Mouse (Mus musculus) right cerebral cortex, postnatal 4 days (tissue): ENCODE measurements at regions not wholly inside any gene's neighbourhood (a gene's known extent, or its start where the extent isn't known, plus 50 kb on each side); places are given as distances from the start of the nearest gene placed in this dataset.

Experiments
- DNase-seq: peaks from one replicate; pipeline ENCODE4 v3.0.0-alpha.2; 2022

DNA sequence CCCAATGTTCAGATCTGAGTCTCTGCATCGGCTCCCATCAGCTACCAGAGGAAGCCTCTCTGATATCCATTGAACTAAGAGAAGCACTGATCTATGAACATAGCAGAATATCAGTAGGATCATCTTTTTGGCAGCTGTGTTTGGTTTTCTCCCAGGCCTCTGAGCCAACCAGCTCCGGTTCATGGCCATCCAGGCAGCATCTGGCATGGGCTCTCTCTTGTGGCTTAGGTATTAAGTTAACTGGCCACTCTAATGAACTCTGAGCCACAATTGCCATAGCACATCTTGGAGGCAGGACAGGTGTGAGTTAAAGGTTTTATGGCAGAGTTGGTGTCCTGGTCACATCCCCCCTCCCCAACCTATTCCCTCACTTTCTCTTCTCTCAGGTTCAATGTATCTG, 90.2 kb upstream of the Ufm1 start:
- no peak for DNase-seq

DNA sequence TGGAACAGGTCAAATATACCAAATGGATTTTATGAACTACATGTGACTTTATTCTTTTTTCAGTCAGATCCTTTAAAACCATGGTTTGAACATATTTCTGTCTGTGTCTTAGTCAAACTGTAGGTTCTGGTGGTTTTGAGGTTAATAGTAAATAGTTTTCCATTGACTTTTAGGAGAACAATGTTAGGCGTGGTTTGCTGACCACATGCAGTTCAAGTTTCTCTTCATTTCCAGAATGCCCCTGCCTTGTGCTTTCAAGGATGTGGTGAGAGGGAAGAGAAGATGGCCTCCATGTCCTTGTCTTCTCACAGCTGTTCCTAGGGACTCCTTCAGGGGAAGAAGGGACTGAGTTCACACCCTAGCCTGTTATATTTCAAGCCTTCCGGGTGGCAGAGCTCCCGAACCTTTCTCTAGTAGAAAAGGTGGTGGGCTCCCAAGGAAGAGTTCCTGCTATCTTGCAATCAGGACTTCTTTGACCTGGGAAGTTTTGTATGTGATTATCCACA, 76.1 kb upstream of the Ufm1 start:
- no peak for DNase-seq

DNA sequence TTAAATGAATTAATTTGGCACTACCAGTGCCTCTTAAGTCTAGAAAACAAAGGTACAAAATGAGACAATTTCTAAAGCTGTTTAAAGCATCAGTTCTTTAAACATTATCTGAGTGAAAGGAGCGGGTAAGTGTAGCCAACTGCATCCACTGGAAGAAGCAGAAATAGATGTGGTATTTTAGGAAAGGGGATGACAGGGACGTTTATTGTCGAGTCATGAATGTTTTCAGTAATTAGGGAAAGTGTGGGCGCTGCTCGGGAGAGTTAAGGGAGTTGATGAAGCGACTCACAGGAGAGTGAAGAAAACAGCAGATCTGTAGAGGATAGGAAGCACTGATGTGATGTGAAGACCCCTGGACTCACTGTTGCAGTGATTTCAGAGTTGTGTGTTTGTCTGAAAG, 68.1 kb upstream of the Ufm1 start:
- no peak for DNase-seq

DNA sequence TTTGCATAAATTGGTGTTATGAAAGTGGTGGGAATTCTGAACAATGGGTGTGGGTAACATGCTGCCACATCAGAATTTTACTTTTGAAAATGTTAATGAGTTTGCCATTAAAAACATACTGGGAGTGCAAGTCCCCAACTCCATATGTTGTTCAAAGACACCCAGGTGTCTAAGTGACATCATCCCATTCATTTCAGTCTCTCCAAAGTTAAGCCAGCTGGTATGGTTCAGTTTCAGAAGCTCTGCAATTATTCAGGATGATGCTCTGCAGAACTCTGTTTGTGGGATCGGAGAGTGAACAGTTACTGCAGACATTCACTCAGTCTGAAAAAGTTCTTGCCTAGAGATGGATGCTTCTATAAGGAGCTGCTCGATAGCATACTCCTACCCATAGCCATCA, 56.3 kb upstream of the Ufm1 start:
- DNase-seq, result no peak

DNA sequence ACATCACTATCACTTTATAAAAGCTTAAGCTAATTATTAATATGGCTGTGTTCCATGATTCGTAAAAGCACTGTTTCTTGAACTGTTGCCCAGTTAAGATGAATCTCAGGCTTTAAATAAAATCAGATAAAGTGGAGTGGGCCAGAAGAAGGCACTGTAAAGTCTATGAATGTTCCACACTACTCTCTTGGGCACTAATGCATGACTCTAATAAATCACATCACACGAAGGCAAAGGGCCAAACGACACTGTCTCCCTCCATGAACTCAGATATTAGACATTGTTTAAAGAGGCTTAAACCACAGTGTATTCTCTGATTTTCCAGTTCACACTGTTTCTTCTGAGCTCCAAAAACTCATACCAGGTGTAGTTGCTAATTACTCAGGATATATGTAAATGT, 55.9 kb upstream of the Ufm1 start:
- DNase-seq, result no peak

DNA sequence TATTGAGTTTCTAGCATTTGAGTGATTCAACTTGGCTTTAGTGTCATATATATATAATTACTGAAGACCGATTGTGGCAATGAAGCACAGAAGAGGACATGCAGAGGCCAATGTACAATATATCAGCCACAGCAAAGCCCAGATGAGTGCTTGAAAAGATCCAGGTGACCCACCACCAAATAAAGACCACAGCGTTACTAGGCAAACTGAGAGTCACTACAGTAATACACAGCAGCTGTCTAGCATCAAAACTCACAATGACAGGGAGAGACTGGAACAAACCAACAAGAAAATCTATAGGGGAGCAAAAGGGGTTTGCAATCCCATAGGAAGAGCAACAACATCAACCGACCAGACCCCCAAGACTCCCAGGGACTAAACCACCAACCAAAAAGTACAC, 54.3 kb upstream of the Ufm1 start:
- no peak for DNase-seq

- DNase-seq, result no peak
Measured at GRCm38 (mm10) chr3:53913984-53914669, 50.5 kb upstream of the Ufm1 start.
